Mouse (Mus musculus) natural killer cell, adult 2 months (primary cell): ENCODE results near the gene Madd.
A peak's percentile ranks its signal among the peaks of the same experiment; 100 is the strongest.
"Not testable (repeated sequence)": the region's sequence is repeated elsewhere in the genome, so short reads cannot be mapped to it uniquely, and the experiment has no call there.

ENCODE experiments used
- DNase-seq, 2 experiments: peaks; one replicate each; pipeline ENCODE4 v3.0.0; 2022; ENCODE audit warnings: low spot score in 2 of 2

The Madd gene

DNA sequence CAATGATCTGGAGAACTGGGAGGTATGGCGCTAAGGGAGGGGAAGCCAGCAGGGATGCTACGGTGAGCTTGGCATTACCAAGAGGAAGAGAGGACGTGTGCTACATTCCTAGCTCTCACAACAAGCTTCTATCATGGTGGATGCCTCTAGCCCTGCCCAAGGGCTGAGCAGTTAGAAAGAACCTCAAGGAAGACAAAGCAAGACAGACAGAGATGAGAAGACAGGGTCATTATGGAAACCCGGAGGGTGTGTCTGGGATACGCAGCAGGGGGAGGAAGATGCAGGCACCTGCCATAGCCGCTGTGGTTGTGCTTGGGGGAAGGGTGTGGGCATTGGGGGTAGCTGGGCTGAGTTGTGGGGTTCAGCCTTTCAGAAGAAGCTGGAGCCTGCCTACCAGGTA is 60.1 kb downstream of the Madd start:
- no peak for DNase-seq

GRCm38 (mm10) chr2:91121497-91121896 is 62.1 kb downstream of the Madd start:
- no peak for DNase-seq

GRCm38 (mm10) chr2:91121011-91121410 is 62.6 kb downstream of the Madd start:
- no peak for DNase-seq

DNA sequence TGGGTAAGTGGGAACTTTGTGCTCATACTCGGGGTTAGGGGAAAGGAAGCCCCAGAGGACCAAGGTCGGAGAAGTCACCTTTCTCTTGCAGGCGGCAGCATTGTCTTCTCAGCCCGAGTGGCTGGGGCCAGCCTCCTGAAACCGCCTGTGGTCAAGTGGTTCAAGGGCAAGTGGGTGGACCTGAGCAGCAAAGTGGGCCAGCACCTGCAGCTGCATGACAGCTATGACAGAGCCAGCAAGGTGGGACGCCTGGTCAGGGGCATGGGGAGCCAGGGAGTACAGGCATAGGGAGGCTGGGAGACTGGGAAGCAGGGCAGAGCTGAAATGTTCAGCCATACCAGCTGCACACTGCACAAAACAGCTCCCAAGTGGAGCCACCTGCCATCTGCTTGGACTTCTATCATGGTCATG is 63.4 kb downstream of the Madd start:
- no peak for DNase-seq

DNA sequence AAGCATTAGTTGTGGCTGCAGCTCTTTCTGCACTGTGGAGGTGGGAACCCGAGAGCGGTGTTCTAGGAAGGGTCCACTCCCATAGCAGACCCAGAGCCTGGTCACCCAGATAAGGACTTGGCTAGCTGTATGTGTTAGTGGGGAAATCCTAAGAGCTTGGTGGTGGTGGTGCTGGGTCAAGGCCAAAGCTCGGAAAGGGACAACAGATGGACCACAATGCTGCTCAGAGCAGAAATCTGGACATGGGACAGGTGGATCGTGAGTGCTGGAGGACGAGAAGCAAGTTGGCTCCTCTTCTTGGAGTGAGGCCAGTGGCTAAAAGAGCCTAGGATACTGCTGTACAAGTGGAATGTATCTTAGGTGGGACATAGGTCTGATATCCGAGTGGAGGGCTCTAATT is 64.1 kb downstream of the Madd start:
- no peak for DNase-seq

GRCm38 (mm10) chr2:91119061-91119460 is 64.6 kb downstream of the Madd start:
- DNase-seq, result no peak

DNA sequence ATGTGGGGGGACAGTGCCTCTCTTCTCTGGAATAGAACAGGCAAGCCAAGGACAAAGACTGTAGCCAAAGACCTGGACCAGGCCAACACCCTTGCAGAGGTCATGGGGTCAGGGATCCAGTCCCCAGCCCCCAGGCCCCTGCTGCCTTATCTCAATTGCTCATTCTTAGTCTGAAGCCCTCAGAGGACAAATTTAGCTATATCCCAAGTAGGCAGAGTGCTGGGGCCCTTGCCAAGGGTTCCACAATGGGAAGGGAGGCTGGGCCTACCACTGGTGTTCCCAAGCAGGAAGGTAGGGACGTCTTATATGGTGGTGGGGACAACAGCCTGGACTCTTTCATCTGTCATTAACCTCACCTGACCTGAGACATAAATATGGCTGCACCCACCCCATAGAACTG is 65.0 kb downstream of the Madd start:
- no peak for DNase-seq

- no peak for DNase-seq
Observed at GRCm38 (mm10) chr2:91117585-91118275, 65.9 kb downstream of the Madd start, which contains the start of gene Mybpc3. Gene Mybpc3 (plus strand): TSS chr2:91118144.

GRCm38 (mm10) chr2:91116842-91117241 is 66.8 kb downstream of the Madd start:
- no peak for DNase-seq

DNA sequence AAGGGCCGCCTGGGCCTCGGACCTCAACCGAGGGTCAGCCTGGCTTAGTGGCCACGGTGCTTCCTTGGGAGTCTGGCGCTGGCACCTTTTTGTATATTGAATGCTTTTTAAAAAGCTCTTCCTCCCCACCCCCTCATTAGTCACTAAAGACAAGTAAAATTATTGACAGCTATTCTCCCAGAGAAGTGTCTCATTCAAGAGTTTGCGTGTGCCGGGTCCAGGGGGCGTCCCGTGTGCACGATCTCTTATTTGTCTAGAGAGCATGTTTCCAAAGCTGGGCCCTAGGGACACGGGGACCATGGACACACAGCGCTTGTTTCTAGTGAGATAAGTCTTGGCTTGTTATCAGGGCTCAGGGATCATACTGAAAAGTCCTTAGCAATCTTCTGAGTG is 68.1 kb downstream of the Madd start:
- no peak for DNase-seq

DNA sequence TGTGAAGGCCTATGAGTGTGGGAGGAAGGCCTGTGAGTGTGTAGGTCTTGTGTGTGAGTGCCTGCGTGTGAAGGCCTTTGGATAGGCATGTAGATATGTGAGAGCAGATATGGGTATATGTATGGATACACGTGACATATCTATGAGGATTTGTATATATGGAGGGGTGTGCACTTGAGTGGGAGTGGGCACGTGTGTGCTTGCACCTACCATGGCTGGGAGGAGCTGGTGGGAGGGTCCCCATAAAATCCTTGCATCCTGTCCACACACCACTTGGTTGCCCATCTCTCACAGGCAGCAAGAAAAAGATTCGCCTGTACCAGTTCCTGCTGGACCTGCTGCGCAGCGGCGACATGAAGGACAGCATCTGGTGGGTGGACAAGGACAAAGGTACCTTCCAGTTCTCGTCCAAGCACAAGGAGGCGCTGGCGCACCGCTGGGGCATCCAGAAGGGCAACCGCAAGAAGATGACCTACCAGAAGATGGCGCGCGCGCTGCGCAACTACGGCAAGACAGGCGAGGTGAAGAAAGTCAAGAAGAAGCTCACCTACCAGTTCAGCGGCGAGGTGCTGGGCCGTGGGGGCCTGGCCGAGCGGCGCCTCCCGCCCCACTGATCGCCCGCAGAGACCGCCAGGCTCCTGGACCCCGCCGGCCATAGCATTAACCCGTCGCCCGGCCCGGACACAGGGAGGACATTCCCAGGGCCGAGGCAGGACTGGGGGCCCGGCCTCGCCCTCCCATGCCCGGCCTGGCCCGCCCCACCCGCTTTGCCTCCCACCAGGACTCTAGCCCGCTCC is 68.7 kb downstream of the Madd start:
- peak in 1 of 2 experiments; percentile 30 for DNase-seq

DNA sequence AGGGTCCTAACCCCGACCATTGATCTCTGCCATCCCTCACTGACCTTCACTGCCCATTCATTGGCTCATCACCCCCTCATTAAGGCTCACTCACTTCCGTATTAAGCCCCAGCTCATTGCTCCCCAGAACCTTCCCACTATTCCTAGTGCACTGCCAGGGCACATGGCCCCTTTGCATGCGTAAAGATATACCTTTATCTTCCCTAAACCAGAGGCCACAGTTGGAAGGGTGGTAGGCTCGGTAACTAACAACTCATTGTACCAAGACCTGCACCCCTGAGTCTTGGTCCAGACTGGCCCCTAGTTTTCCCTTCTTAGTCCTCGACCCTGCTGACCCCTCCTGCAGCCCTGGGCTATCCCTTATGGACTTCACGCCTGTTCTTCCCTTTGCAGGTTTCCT is 69.8 kb downstream of the Madd start:
- DNase-seq, result no peak

- no peak for DNase-seq
Observed at GRCm38 (mm10) chr2:91113334-91113733, 70.3 kb downstream of the Madd start.

DNA sequence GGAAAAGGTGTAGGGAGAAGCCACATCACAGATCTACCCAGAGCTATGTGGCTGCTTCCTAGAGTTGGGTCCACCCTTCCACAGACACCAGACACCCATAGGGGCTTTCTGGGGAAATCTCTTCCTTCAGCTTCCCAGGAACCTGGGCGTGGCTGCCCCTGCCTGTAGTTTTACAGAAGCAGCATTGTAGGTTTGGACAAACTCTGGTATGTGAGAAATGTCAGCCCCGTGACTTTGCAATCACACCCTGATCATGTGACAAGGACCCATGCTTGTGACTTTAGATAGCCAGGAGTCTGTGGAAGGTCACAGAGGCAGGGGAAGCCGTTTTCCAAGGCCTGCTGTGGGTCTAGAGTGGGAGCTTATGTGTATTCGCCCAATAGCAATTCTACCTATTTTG is 71.1 kb downstream of the Madd start:
- no peak for DNase-seq

DNA sequence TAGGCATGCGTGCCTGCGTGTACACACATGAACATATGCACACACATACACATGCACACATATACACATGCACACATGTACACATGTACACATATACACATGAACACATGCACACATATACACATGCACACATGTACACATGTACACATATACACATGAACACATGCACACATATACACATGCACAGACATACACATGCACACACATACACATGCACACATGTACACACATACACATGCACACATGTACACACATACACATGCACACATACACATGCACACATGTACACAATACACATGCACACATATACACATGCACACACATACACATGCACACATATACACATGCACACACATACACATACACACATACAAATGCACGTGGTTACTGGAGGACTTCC is 71.8 kb downstream of the Madd start:
- DNase-seq, result not testable (repeated sequence)

- no peak for DNase-seq
Observed at GRCm38 (mm10) chr2:91110429-91110828, 73.2 kb downstream of the Madd start.

DNA sequence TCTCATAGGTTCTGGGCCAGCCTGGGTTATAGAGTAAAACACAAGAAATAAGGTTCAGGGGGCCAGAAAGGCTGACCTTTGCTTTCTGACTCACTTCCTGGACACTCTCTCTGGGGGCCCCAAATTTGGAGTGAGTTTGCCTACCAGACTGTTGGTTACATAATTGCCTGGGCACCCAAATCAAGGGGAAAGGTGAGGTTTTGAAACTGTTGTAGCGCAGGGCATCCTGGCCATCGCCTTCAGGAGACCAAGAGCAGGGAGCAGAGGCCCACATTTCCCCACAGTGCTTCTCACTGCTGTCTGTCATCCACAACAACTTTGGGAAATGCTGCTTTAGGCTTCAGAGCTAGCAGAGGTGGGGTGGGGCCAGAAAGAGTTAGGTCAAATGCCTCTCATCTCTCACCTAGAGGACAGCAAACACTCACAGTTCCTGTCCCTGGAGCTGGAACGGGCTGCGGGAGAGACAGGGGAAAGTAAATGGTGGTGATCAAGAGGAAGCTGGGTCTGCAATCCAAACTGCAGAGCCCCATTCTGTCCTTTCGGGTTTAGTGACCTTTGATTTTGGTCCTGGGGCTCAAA is 73.7 kb downstream of the Madd start:
- DNase-seq, result no peak

DNA sequence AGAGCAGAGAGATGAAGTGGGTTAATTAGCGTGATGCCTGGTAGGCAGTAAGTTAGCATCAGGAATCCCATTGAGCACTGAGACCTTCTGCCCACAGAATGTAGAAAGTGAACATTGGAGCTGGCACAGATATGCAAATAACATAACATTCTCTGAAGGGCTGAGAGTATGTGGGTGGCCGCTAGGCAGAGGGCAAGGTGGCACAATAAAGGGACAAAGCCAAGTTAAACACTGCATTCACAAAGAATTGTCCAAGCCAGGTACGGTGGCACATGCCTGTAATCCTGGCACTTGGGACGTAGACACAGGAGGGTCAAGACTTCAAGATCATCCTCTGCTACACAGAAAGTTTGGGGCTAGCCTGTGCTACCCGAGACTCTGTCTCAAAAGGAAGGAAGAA is 74.4 kb downstream of the Madd start:
- no peak for DNase-seq

DNA sequence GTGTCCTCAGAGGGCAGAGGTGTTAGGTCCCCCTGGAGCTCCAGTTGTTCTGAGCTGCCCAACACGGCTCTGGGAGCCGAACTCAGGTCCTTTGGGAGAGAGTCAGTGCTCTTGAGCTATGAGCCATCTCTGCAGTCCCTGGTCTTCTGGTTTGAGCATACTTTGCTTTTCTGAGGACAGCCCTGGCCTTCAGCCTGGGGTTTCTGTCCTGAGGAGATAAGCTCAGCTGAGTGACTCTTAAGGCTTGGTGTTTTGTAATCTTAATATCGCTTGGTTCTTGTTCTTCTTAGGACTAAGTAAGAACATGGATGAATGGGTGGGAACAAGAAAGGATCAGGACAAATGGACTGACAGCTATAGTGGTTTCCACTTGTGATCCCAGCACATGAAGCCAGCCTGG is 75.5 kb downstream of the Madd start:
- DNase-seq, result no peak

DNA sequence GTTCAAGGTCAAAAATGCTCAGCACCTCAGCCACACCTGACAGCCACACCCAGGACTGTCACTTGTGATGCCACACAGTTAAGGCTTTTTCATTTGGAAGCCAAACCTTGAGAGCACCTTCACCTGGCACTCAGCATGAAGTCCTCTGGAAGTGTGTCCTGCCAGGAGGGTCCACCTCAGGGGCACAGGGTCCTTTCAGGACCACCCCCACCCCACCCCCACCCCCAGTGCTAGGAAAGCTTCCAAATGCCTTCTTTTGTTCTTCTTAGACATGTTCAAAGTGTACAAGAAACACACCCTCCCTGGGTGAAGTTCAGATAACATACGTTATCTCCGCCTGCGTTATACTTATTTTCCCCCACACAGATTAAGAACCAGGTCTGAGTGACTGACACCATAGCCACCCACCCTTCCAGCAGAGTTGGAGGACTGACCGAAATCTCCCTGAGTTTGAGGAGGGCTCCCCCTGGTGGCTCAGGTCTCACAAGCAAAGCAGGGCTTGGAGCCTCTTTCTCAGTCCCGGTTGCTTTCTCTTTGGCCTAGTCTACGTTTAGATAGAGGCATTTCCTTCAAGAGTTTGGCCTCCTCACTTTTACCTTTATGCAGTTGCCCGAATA is 82.4 kb downstream of the Madd start:
- peak; percentile 83 to 91 for DNase-seq

DNA sequence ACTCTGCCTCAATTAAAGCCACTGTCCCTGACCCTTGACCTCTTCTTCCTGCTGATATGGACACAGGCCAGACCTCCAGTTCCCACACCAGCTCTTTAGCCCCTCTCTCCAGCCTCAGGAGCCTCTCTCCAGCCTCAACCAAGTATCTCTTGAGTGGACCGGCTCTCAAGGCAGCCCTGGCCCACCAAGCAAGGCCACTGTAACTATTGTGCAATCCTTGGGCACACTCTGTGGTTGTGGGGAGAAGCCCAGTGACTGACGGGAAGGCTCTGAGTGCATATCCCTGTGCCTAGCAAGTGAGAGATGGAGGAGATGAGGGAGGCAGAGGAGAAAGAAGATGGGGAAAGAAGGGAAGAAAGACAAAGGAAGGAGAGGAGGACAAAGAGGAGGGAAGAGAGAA is 85.5 kb downstream of the Madd start:
- DNase-seq, result no peak

- no peak for DNase-seq
Observed at GRCm38 (mm10) chr2:91097015-91097414, 86.6 kb downstream of the Madd start.

DNA sequence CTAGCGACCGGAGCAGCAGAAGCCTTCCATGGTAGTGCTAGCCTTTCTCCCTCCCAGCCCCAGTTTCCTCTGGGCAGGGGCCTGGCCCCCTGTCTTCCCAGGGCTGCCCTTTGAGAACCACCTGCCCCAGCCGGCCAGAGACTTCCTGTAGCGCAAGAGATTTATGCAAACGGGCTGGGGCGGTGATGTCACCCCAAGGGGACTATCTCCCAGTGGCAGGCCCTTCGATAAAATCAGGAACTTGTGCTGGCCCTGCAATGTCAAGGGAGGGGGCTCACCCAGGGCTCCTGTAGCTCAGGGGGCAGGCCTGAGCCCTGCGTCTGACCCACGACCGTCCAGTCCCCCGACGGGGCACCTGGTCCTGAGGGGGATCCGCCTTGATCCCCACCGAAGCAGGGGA is 87.1 kb downstream of the Madd start:
- peak; percentile 30 to 71 for DNase-seq
